Mouse (Mus musculus) CD4-positive, CD25-positive, alpha-beta regulatory T cell, adult 2 months (primary cell): ENCODE measurements at regions not wholly inside any gene's neighbourhood (a gene's known extent, or its start where the extent isn't known, plus 50 kb on each side); places are given as distances from the start of the nearest gene placed in this dataset.

Source experiments
- DNase-seq: peaks from one replicate; pipeline ENCODE4 v3.0.0-alpha.2; 2012; ENCODE audit warnings: low read depth, low spot score

DNA sequence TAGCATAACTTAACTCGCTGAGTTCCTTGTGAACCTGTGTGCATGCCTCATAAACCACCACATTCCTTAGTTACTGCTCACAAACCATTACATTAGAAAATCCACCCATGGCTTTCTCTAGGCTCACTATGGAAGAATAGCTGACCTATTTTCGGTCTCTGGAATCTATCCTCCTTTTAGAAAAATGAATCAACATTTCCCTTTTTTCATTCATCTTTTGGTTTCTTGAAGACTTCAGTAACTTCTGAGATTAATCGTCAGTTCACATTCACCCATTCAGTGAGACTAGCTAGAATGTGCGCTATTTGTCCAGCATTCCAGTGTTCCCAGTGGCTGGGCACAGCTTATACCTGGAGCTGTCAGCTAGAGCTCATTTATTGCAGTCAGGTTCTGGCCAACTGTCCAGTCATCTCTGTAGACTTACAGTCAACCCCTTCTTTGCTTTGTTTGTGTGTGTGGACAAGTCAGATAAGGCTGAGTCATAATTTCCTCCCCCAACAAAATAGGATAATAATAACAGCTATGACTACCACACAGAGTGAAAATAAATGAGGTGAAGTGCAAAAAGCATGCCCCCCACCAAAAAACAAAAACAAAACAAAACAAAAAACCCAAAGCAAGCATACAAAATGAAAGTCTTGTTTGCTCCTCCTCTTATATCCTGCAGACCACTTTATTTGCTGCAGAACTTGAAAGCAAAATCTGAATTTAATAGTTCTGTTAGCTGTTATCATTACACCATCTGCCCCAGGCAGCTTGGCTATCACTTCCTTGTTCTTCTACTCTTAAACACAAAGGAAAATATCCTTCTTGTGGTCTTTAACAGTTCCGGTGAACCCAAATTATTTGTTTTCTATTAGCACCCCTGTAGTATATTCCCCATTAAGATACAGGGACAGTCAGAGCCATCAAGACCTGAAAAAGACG is 173.0 kb upstream of the Cited2 start:
- peak; percentile 23 for DNase-seq

- no peak for DNase-seq
Measured at GRCm38 (mm10) chr10:17550638-17551013, 172.4 kb upstream of the Cited2 start.

DNA sequence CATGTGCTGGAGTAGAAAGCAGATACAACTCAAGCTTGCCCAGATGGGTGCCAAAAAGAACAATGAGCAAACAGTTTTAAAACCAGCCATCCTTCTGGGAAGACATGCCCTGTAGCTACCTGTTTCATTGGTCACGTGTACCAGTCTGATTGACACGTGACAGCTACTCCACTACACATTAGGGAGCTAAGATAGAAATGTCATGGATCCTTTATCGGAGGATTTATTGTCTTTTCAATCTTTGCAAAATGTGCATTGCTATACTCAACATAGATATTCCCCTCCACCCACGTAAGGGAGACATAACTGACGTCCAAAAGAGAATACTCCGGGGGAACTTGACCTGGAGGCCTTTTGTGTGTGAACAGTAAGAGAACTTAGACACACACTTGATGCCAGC is 171.1 kb upstream of the Cited2 start:
- DNase-seq = no peak

GRCm38 (mm10) chr10:17552277-17552676 is 170.7 kb upstream of the Cited2 start:
- DNase-seq = no peak

GRCm38 (mm10) chr10:17556391-17556790 is 166.6 kb upstream of the Cited2 start:
- DNase-seq = no peak

DNA sequence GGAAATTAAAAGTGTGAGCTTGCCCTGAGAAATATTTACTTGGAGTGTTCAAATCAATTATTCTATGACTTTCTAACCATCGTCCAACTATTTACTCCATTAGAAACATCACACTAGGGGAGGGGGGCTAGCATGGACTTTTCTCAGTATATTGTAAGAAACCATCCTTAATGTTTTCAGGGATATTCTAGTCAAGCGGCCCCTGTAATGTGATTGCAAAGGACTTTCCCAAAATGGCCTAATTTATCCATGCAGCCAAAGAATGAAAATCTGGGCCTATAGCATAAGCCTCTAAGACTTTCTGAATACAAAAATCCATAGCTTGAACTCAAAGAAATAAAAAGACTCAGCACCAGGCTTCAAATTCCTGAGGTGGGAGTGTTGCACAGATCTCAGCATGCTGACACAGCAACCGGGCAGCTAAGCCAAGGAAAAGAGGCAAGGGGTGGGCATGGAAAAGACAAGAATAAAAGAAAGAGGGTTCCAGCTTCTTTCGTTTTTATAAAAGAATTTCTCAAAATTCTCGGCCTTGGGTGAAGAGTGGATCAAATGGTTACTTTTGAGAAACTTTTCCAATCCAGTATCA is 163.6 kb upstream of the Cited2 start:
- DNase-seq = no peak

- no peak for DNase-seq
Measured at GRCm38 (mm10) chr10:17559980-17560379, 163.0 kb upstream of the Cited2 start.

- no peak for DNase-seq
Measured at GRCm38 (mm10) chr10:17561466-17561865, 161.6 kb upstream of the Cited2 start.

GRCm38 (mm10) chr10:17561977-17562376 is 161.0 kb upstream of the Cited2 start:
- DNase-seq = no peak

DNA sequence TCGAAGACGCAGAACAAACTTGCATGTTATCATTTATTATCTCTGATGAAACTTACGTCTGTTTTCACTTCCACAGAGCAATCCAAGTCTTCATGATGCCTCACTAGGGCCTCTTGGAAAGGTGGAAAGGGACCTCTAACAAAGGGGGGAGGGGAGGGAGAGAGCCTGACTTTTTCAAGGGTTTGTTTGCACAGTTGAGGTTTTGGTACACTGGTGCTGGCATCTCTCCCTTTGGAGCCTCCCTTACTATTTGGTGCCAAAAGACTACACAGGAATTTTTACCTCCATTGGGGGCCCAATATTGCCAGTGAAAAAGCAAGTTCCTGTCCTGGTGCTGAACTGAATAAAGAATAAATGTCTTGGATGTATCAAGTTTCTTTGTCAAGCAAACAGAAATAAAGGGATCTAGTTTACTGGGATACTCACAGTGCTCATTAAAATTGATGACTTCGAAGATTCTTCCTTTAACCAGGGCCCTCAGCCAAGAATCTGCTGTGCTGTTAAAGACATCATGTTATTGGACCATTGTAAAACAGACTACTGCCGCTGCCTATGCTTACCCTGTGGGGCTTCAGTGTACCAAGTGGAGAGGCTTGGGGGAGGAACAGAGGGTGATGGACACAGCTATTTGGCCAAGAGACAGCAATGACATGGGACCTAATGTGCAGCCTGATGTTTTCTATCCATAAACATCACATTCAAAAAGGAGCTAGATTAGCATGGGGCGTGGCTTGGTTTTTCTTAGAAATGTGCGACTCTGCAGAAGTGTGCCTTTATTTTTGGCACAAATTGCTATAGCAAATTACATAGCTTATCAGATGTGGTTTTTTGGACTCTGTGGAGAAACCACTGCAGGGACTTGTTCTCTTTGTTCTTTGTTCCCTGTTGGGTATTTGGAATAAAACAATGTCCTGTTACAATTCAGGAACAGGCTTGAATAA is 160.3 kb upstream of the Cited2 start:
- no peak for DNase-seq

- no peak for DNase-seq
Measured at GRCm38 (mm10) chr10:17563351-17563749, 159.7 kb upstream of the Cited2 start.

DNA sequence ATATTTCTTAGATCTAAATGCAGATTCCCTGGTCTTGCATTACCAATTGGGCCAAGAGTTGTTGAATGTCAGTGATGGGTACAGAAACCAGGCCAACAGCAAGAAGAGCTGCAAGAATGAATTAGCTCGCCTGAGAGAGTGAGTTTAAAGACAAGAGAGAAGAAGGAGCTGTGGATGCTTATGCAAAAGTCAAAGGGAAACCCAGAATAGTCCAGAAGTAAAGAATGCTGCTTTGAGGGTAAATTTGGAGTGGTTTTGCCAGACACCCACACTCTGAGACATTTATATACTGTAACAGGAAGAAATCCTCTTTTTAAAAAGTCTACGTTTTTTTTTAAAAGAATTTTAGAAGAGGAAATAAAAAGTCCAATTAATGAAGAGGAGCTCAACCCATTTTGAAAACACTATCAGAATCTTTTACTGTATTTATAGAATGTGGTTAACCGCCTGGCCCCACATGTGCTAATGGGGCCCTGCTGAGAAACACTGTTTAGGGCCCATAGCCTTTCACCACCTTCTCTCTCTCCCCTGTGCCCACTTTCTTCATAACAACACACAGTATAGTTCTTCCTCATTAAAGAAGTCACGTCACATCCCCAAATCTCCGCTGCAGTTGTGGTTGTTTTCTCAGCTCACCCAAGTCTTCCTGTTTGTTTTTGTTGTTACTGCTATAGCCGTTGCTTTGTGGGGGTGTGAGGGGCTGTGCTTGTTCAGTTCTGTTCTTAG is 158.0 kb upstream of the Cited2 start:
- peak; percentile 41 for DNase-seq

GRCm38 (mm10) chr10:17566975-17567374 is 156.0 kb upstream of the Cited2 start:
- peak; percentile 40 for DNase-seq

- no peak for DNase-seq
Measured at GRCm38 (mm10) chr10:17567631-17568030, 155.4 kb upstream of the Cited2 start.

- DNase-seq = no peak
Measured at GRCm38 (mm10) chr10:17569577-17570113, 153.4 kb upstream of the Cited2 start.

DNA sequence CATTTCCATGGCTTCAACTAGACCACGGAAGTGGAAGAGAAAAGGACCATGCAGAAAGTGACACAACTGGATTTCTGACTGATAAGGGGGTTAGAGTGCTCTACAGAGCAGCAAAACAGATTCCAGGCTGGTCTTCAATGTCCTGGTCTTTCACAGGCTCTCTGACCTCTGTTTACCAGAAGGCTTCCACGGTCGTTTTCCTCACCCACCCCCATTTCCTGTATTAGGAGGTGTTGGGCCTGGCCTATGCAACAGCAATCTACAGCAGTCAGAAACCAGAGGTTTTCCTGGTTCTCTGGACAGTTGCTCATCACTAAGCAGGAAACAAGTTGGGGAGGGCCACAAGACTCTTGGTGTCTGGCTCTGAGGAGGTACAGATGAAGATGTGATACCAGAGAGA is 148.1 kb upstream of the Cited2 start:
- DNase-seq = no peak

DNA sequence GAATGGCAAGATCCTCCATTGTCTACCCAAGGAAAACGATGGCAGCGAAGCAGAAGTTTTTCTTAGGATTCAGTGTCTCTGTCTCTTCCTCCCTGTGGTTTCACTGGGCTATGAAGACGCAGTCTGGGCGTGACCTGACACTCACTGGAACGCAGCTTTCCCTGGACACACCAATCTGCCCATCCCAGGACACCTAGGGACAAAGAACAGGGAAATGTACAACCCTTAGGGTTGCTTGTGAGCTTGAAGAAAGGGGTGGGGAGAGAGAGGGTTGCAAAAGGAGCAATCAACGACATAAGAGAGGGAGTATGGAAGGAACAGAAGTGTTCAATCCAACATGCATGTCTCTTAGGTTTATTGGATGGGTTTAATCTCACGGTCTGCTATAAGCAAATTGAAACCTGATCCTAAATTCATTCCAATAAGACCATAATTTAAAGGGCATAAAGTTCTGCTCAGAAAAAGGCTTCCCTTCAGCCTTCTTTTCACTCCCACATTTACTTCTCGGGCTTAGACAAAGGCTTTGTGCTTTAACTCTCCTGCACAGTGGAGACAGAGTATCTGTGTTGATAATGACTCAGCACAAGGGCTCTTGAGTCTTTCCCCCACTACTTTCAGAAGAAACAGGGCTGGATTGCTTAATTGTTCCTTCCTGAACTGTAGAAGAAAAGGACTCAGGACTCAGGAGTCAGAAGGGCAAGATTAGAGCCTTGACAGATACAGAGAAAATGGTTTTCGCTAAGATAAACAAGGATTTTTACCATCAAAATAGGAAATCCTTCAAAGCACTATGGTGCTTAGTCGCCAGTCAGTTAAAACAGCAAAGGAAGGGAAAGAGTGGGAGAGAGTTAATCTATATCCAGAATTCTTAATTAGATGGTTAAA is 147.3 kb upstream of the Cited2 start:
- no peak for DNase-seq

GRCm38 (mm10) chr10:17576333-17576750 is 146.7 kb upstream of the Cited2 start:
- no peak for DNase-seq

DNA sequence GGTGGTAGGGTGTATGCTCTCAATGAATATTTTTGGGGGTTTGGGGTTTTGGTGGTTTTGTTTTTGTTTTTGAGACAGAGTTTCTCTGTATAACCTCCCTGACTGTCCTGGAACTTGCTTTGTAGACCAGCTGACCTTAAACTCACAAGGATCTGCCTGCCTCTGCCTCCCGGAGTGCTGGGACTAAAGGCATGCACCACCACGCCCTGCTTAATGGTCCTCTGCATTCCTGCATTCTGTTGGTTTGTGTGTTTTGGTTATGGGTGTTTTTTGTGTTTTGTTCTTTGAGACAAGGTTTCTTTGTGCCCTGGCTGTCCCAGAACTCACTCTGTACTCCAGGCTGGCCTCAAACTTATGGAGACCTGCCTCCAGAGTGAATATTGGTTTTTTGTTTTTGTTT is 143.6 kb upstream of the Cited2 start:
- no peak for DNase-seq

DNA sequence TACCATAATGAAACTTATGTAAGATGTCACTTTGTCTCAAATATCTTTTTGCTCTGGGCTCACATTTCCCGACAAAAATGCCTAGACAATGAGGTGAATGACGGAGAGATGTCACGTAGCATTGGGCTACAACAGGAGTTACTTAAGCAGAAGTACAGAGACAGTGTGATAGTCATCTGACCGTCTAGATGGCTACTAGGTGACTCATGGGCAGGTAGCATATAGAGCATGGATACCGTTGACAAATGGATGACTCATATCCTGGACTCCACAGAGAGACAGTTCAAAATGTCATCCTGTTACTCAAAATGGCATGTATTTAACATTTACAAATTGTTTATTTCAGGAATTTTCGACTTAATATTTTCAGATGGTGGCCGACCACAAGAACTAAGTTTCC is 138.2 kb upstream of the Cited2 start:
- DNase-seq = no peak
